Mouse (Mus musculus) c-Kit-positive CD71-negative TER-119-negative erythroid progenitor cells, embryonic 14.5 days (primary cell): Measurements from ENCODE around the gene Pln.

ENCODE experiments used
- DNase-seq: peaks from one replicate; pipeline ENCODE4 v3.0.0-alpha.2; 2013; ENCODE audit warnings: low read depth

Gene Pln

DNA sequence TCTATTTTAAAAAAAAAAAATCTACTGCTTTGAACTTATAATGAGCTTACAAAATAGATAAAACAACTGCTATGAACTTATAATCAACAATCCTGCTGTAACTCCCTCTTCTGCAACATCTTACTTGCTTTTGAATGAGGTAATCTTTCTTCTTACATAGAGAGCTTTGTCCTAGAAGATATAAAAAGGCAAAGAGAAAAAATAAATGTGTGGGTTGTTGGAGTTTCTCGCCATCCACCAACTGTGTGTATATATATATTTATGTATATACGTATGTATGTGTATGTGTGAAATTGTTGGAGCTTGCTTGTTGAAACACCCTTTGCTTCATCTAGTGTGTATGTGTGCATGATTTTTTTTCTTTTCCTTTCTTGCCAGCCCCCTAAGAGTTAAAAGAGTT lies 29.8 kb downstream of the Pln start:
- DNase-seq, result no peak

DNA sequence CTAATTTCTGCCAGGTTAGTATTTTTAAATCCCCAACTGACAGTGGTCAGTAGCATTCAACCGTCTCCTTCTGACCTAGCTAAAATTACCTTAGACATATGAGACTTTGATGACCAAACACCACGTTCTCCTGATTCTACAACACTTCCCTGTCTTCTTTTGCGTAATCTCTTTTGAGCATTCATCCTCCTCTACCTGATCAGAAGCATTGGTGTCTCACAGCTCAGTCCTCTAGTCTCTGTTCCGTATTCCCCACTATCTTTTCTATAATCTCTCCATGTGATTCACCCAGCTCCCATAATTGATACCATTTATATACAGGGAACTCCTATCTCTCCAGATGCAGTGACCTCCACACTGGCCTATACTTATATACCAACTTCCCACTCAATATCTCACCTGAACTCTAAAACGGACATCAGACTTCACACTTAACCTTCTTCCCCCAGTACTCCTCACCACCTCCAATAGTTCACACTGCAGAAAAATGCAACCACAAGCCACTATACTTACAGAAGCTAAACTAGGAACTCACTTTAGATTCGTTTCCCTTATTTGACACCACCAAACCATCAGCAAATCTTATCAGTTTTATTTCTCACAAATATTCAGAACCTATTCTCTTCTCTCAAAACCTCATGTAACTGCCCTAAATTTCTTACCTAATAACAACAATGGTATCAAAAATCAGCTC lies 36.6 kb downstream of the Pln start:
- DNase-seq, result no peak

DNA sequence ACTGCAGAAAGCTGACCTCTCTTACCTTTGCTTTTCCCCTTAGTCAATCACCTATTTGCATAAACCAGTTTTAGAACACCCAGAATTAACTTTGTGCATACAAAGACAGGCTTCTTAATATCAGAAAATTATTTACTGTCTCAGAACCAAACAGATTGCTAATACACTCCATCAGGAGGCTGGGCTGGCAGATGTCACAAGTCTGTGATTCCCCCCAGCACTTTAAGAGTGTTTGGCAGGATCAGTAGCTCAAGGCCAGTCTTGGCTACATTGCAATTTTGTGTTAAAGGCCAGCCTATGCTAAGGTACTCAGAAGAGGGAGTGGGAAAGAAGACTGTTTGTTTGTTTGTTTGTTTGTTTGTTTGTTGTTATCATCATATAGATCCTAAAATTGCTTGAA lies 39.6 kb downstream of the Pln start:
- DNase-seq, result no peak

DNA sequence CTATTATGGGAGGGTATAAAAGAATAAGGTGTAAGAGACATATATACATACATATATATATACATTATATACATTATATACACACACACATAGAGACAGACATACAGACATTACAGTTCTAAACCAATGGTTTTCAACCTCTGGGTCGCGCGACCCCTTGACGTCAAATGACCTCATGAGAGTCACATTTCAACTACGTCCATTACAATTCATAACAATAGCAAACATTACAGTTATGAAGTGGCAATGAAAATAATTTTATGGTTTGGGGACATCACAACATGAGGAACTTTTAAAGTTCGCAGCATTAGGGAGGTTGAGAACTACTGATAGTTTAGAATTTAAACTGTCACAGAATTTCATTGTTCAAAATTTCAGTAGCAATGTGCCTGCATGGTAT lies 40.8 kb downstream of the Pln start:
- no peak for DNase-seq

DNA sequence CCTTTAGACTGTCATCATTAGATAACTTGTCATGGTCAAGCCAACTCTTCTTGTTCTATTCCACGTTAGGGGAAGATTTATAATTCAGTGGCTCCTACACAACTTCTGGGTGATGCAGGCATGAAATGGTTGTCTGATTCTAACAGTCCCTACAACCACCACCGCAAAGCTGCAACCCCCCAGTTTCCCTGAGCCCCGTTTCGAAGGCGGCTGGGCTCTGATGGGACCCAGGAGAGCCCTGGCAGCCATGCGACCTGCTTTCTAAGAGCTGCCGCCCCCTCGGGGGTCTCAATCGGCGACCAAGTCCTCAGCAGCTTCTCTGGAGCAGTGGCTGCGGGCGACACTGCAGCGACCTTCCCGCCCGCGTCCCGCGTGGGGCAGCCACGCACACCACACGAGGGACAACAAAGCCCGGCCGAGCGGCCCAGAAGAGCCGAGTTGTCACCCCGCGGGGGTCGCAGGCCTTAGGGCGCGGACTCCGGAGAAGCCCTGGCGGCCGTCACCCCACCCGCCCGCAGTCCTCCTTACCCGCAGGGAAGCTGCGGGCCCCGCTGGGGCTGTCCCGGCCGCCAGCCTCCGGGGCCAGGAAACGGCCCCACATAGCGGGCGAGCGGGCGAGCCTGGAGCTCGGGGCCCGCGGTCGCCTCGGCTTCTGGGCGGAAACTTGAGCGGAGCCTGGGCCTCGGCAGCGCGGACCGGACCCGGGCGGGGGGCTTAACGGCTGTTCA lies 41.7 kb downstream of the Pln start:
- no peak for DNase-seq

DNA sequence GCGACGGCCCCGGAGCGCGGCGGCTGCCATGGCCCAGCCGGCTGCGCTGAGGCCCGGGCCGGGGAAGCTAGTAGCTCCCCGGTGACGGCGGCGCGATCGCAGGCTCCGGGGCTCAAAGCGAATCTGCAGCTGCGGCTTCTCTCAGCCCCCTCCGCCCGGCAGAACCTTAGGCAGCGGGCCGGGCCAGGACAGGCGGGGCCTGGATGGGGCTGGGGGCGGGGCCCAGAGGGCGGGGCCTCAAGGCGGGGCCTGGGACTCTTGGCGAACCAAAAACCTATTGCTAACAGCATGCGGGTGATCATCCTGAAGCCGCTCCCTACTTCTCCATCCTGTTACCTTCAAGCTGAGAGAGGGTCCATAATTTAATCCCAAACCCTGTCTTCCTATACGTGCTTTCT lies 42.2 kb downstream of the Pln start, which contains the start of gene Cep85l:
Gene Cep85l (minus strand): TSS at position 239 of the 398 bp plus-strand sequence.
- peak; percentile 71 for DNase-seq

DNA sequence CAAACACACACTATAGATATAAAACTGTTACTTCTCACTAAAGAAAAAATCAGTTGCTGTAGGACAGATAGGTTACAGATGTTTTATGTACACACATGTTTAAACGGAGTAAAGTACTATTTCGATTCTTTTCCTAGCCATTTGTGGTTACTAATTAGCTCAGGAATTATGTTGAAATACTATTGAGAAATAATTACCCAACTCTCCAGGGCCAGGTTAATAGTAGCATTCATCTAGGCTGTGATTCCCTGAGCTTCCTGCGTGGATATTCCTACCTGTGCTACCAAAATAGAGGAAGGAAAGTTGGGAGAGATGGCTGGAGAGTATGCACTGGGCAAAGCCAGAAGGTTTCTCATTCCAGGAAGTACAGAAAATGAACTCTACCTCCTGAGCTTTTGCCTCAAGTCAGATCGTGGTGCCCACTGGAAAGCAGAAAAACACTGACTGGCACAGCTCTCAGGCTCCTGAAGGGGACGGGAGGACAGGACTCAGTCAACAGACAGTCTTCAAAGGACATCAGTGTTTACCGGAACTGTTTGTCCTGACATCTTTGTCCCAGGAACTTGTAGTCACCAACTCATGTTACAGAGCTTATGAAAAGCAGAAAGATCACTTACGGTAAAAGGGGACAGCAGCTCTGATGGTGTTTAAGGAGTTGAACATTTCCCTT lies 45.4 kb downstream of the Pln start:
- no peak for DNase-seq

DNA sequence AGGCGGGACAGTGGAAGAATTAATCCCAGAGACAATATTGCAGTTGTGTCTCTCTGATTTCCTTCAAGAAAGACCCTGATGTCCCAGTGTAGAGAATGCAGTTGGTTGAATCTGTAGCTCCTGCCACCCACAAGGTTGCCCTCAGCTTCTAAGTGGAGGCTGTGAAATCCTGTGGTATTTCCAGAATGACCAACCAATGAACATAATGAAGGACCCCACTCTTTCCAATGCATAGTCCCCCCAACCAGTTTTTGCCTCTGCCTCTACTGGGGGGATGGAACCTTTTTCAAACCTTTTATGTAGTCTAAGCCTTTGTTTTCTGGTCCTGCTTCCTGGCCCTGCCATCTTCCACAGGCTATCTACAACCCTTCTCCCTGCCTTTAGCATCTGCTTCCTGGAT lies 47.4 kb downstream of the Pln start:
- DNase-seq, result no peak

DNA sequence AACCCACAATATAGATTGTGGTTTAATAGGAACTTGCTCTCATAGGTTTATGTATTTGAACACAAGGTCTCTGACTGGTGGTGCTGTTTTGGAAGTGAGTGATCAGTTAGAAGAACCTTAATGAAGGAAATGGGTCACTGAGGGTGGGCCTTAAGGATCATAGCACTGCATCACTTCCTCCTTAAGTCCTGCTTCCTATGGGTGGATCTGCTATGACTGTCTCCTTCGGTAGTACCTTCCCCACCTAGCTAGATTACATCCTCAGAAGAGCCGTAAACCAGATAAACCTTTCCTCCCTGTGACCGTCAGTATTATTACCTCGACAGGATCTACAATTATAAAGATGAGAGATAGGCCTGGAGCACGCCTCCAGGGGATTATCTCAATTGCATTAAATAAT lies 48.0 kb downstream of the Pln start:
- DNase-seq, result no peak

DNA sequence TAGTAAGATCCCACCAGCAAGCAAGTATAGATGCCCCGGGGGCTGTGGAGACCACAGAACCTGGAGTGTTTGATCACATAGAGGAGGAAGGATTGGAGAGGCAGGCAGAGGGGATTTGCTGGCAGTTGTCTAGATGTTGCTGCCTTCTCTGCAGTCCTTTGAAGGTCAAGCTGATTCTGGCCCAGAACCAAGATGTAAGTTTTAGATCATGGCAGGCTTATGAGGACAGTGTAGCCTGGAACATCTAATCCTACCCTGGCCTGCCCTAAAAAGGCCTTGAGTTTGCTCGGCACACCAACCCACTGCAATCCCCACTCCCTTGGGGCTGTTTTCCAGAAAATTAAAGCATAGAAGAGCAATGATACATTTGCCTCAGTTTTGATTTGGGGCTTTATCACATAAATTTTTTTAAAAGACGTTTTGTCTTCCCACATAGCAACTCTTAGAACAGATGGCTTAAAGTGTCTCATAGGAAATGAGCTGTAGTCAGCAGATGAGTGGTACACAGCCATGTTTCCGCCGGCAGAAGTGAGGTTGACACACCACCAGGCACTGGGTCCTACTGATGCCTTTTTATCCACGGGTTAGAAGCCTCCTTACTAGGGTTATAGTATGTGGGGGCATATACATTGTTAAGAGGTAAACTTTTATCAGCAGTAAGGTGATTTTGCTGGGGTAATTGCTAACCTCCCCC lies 50.9 kb downstream of the Pln start:
- DNase-seq, result no peak

DNA sequence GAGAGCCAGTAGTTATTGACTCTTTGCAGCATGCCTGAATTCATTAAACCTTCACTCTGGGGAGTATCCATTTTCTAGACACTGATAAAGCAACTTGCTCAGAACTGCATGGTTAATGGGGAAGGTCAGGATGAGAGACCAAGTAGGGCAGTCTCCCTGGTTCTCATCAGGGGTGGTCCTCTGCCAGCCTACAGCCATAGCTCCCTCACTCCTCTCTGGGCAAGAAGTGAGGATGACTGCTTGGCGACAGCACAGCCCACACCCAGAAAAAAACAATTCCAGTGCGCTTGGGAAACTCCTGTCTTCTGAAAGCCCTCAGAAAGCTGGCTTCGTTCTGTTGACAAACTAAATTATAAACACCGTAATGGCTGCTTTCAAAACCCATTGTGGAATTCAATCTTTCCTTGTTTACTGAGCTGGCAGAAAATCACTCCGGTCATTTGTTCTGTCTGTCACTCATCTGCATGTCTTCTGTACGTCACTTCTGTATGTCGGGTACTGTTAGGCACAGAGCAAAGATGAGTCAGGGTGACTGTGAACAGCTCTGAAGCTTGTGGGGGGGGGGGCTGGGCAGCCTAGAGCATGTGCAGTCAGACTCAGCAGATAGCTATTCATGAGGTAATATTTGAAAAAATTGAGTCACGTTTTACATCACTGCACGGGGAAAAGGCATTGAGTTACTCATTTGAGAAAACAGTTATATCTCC lies 57.6 kb downstream of the Pln start:
- DNase-seq, result no peak
